Mouse (Mus musculus) neural tube, embryonic 10.5 days (tissue): Measurements from ENCODE around the gene Krtap24-1.

Experiments used
- DNase-seq: peaks from one replicate; pipeline ENCODE4 v3.0.0-alpha.2; 2017; ENCODE audit warnings: low spot score; ENCODE audit errors: extremely low spot score

Krtap24-1 gene

GRCm38 (mm10) chr16:88611922-88612321 is at the start of gene Krtap24-1:
Gene Krtap24-1, minus strand, starts transcription at chr16:88612279.
- DNase-seq, result no peak

DNA sequence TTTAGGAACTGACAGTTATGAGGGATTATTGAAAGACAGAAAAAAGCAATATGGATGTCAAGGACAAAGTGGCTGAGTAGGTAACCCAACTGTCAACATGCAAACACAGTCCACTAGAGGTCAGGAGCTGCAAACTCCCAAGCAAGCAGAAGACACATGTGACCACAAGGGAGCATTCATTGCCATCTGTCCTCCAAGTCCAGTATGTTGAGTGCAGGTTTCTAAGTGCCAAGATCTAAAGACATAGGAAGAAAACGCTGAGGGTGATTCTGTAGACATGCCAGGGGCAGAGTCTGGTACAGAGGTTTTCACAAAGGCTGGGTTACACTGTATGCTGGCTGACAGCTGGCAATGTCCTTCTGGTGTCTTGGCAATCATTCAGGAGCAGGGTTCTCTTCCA is 45.3 kb upstream of the Krtap24-1 start:
- DNase-seq, result no peak

DNA sequence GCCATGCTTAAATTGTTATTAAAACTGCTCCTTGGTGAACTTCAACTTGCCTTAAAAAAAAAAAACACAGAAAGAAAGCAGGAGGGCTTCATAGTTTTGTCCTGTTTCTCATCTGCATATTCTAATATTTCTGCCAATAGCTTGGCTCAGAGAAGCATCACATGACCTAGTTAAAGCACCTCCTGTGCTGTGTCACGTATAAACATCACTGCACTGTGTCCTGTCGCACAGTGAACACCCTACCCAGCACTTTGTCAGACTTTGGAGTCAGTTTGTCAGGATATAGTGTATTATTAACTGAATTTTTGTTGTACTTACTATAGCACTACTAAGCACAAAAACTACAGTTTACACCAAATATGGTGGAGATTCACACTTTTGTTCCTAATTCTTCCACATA is 39.9 kb upstream of the Krtap24-1 start:
- no peak for DNase-seq

GRCm38 (mm10) chr16:88651082-88651481 is 39.0 kb upstream of the Krtap24-1 start:
- no peak for DNase-seq

DNA sequence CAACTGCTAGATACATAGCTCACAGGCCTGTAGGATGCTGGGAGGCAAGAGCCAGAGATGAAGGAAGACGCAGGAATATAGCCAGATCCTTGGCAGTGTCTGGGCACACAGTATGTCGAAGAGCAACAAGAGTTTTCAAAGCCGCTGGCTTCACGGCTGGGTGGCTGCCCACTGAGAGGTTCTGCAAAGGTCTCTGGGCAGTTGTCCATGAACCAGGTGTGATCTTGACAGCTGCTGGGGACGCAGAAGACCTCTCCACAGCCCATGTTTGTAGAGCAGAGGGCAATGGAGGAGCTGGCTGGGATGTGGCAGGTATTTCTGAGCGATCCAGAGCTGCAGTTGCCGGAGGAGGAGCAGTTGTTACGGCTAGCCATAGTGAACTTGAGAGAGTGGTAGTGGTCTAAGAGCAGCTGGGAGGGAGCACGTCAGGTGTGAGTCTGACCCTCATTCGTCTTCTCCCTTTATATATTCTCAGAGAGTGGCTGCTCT is 35.3 kb upstream of the Krtap24-1 start, which contains the start of gene Krtap26-1:
TSS of gene Krtap26-1 (minus strand) at position 439 of the 489 bp plus-strand sequence.
- no peak for DNase-seq

DNA sequence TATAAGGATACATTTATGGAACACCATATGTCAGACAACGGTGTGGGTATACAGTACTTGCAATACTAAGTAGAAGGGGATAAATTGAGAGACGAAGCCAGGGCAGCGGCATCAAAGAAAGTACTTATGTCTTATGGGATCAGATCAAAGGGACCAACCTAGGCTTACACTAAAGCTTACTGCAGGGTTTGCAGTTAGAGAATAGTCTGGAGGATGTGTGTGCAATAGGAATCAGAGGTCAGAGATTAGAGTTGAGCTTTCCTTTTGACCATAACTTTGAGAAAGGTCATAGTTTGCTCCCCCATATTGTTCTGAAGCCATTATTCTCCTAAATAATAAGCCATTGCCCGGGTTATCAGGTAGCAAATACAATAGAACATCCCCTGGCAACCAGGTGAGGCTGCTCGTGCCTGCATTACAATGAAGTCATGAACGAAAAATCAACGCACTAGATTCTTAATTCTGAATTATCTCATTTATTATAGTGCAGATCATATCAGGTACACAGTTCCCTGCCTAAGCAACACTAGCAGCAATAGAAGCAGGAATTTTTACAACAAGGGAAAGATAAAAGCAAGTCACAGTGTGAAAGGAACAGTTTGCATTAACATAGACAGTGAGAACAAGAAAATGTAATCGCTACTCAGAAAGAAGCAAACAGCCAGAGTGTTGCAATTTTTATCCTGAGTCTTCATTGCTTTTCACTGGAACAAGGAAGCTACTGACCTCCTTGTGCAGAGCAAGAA is 34.5 kb upstream of the Krtap24-1 start:
- no peak for DNase-seq

- no peak for DNase-seq
Measured at GRCm38 (mm10) chr16:88640053-88640452, 28.0 kb upstream of the Krtap24-1 start.

GRCm38 (mm10) chr16:88635142-88635541 is 23.1 kb upstream of the Krtap24-1 start:
- no peak for DNase-seq

GRCm38 (mm10) chr16:88631474-88631873 is 19.4 kb upstream of the Krtap24-1 start:
- no peak for DNase-seq

GRCm38 (mm10) chr16:88627566-88627965 is 15.5 kb upstream of the Krtap24-1 start, which contains the start of gene 2310079G19Rik:
Gene 2310079G19Rik, minus strand, starts transcription at chr16:88627666.
- no peak for DNase-seq

DNA sequence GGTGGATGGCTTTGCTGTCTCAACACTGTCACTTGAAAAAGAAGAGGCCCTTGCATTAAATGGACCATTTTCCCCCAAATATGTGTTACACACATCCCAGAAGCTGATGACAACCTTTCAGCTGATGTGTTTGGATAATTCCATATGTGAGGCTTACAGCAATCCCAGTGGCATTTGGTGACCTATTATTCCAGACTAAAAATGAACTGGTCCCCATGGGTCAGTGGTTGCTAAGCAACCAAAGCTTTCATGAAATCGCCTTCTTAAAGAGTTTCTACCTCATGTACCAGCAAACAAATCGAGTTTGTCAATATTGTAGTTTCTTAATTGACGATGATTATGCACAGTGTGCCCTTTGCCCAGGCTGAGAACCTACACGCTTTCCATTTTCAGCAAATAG is 633 bp upstream of the Krtap24-1 start:
- DNase-seq, result no peak

DNA sequence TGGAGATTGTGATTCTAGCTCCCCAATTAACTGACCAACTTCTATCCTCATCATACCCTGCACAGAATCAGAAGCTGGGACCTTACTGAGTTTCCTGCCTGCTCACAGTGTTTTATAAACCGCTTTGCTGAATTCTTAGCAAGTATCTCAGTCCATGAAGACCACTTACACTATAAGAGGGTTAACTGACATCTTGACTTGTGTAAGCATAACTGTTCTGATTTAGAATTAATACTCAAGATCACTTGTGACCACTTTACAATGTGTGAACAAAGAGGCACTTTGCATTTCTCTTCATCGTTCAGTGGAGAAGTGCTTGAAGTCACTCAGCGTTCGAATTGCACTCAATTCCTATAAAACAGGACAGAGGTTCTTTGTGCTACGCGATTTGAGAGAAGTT is 7.5 kb downstream of the Krtap24-1 start:
- DNase-seq, result no peak

DNA sequence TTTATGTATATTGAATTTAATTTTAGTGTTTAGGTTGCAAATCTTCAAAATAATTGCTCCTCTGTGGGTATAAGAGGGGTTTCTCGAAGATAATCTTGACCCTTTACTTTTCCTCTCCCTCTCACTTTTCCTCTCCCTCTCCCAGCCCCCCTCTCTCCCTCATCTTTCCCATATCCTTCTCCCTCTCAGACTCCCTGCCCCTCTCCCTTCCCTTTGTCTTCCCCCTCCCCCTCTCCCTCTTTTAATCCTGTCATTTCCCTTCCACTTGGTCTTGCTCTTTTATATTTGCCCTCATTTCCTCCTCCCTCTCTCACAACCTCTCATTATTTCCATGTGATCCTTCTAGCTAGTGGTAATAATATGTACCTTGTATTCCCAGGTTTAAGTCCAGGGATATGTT is 9.6 kb downstream of the Krtap24-1 start:
- no peak for DNase-seq

DNA sequence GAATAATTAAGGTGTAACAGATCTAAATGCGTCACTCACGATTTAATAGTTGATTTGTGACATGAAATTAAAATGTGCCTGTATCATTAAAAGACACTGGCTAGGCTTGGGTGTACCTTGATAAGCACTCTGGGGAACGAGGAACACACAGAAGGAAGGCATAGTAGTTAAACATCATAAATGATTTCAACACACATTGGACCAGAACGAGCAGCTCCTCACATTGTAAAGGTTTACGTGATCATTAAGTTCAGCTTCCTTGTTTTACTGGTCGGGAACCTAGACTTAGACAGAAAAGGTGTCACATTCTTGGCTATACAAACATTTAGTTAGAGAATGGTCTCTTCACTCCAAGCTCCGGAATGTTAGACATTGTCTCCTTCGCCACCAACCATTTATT is 11.8 kb downstream of the Krtap24-1 start:
- DNase-seq, result no peak

- no peak for DNase-seq
Measured at GRCm38 (mm10) chr16:88599504-88600237, 12.4 kb downstream of the Krtap24-1 start.

GRCm38 (mm10) chr16:88592758-88593157 is 19.3 kb downstream of the Krtap24-1 start:
- DNase-seq, result no peak

GRCm38 (mm10) chr16:88583338-88583737 is 28.7 kb downstream of the Krtap24-1 start:
- no peak for DNase-seq

GRCm38 (mm10) chr16:88575885-88576679 is 36.0 kb downstream of the Krtap24-1 start:
- DNase-seq, result no peak

GRCm38 (mm10) chr16:88572904-88573404 is 39.1 kb downstream of the Krtap24-1 start:
- no peak for DNase-seq

GRCm38 (mm10) chr16:88570136-88570535 is 41.9 kb downstream of the Krtap24-1 start:
- DNase-seq, result no peak

DNA sequence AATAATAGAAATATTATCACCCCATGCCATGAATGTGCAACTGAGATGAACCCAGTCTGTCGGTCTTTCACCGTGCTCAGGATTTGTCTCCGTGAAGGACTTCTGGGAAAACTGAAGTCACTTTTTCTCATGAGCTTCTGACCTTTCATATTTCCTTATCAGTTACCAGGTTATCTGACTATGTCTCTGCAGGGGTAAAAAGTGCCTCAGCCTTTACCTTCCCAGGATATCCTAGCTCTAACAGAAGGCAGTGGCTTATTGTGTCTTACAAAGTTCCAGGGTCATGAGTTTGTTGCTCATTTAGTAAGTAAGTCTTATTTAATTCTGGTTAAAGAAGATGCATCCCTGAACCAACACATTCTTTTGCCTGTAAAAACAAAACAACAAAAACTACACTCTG is 42.3 kb downstream of the Krtap24-1 start:
- no peak for DNase-seq
